Mouse (Mus musculus): ENCODE results near the gene Amz2. TPM values are rescaled to one million over a fixed set of nuclear protein-coding genes. Genes with fewer than 3 reads are reported as not detected.

Gene Amz2
- polyA plus RNA-seq, 1 experiment from 2014 or later, result 56.1 TPM

DNA sequence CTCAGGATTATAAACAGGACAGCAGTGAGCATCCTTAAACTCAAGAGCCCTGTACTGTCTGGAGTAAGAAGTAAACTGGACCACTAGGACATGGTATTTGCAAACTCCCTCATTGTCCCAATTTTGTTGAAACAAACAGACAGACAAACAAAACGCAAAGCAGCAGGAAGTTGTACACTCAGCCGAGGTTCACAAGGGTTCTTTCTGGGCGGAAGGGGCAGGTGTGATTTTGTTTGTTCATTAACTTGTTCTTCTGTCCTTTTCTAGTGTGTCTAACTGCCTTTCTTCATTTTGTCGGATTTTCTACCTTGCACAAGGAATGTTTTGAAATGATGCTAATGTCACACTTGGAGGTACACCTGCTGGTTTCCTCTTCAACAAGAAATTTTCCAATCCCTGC, 6.3 kb upstream of the Amz2 start:
- H3K4me2 ChIP-seq (ENCODE audit: low read length), result no peak overlapping the region
- H3K27ac ChIP-seq (ENCODE audit: low read length), result no peak overlapping the region
- no peak overlapping the region for H3K4me3 ChIP-seq (ENCODE audit: low read depth, low read length)
- no peaks in the 10 kb centered on the region for H3K9me3 ChIP-seq (replicated peaks; ENCODE audit: control insufficient read depth, low read length, poor library complexity, severe bottlenecking)
- no peaks in the 10 kb centered on the region for H3K36me3 ChIP-seq (ENCODE audit: control insufficient read depth, insufficient read depth, low read length)
- H3K9ac ChIP-seq (ENCODE audit: low read depth, low read length), result no peak overlapping the region
- ATAC-seq, result no peak
- no peaks in the 10 kb centered on the region for H3K4me1 ChIP-seq (ENCODE audit: control insufficient read depth, insufficient read depth, low read length)
- H3K27me3 ChIP-seq (ENCODE audit: control insufficient read depth, insufficient read depth, low read depth, low read length), result no peaks in the 10 kb centered on the region
- 50% methylated on average over 4 of the region's 4 CpGs for WGBS

- 41% methylated on average over 16 of the region's 16 CpGs for WGBS
Measured at GRCm38 (mm10) chr11:109419961-109420566, 5.7 kb upstream of the Amz2 start.

DNA sequence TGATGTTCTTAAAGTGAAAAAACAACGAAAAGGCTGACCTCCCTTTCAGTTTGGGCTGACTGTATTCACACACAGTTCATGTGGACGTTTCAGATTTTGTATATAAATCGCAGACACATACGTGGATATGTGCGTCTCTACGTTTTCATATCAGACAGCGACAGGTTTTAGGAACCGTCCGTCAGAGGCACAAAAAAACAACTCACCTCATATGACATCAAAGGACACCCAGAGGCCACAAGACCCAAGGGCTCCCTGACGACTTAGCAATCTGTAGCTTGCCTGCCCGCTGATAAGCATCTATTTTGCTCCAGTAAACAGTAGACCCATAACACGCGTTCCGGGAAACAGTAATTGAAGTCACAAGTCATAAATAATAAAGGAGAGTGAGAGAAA, 5.2 kb upstream of the Amz2 start:
- WGBS, result 84% methylated on average over 14 of the region's 14 CpGs
- ATAC-seq, result no peak
- Histone ChIP-seq H3K4me2 (ENCODE audit: low read length) (no peak overlapping the region), H3K36me3 (ENCODE audit: control insufficient read depth, insufficient read depth, low read length) (no peaks in the 10 kb centered on the region), H3K27ac (ENCODE audit: low read length) (no peak overlapping the region), H3K9ac (ENCODE audit: low read depth, low read length) (no peak overlapping the region), H3K4me1 (ENCODE audit: control insufficient read depth, insufficient read depth, low read length) (no peaks in the 10 kb centered on the region), H3K27me3 (ENCODE audit: control insufficient read depth, insufficient read depth, low read depth, low read length) (no peaks in the 10 kb centered on the region), H3K9me3 (replicated peaks; ENCODE audit: control insufficient read depth, low read length, poor library complexity, severe bottlenecking) (no peaks in the 10 kb centered on the region), H3K4me3 (ENCODE audit: low read depth, low read length) (no peak overlapping the region)

More at GRCm38 (mm10) chr11:109419961-109420566, 5.7 kb upstream of the Amz2 start:
- Histone ChIP-seq H3K27me3 (ENCODE audit: control insufficient read depth, insufficient read depth, low read depth, low read length) (no peaks in the 10 kb centered on the region), H3K4me1 (ENCODE audit: control insufficient read depth, insufficient read depth, low read length) (no peaks in the 10 kb centered on the region), H3K36me3 (ENCODE audit: control insufficient read depth, insufficient read depth, low read length) (no peaks in the 10 kb centered on the region), H3K4me3 (ENCODE audit: low read depth, low read length) (no peak overlapping the region), H3K4me2 (ENCODE audit: low read length) (no peak overlapping the region), H3K9ac (ENCODE audit: low read depth, low read length) (no peak overlapping the region), H3K27ac (ENCODE audit: low read length) (no peak overlapping the region), H3K9me3 (replicated peaks; ENCODE audit: control insufficient read depth, low read length, poor library complexity, severe bottlenecking) (no peaks in the 10 kb centered on the region)
- no peak for ATAC-seq

DNA sequence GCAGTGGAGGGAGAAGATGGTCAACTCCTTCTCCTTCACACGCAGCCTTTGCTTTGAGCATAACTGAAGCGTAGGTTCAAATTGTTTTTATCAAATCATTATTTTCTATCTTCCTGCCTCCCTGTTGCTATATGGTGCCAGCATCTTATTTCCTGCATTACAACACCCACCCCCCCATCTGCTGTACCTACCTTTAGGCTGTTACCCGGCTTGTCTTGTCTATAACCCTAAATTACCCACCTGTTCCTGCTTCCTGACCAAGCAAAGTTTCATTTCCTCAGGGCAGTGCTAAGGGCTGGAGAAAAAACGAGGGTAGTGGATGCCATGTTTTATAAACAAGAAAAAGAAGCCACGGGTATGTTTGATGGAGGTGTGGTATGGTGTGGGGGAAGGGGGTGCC, 4.5 kb upstream of the Amz2 start:
- Histone ChIP-seq H3K36me3 (ENCODE audit: control insufficient read depth, insufficient read depth, low read length) (no peaks in the 10 kb centered on the region), H3K9ac (ENCODE audit: low read depth, low read length) (no peak overlapping the region), H3K9me3 (replicated peaks; ENCODE audit: control insufficient read depth, low read length, poor library complexity, severe bottlenecking) (no peaks in the 10 kb centered on the region), H3K4me2 (ENCODE audit: low read length) (no peak overlapping the region), H3K4me1 (ENCODE audit: control insufficient read depth, insufficient read depth, low read length) (no peaks in the 10 kb centered on the region), H3K27me3 (ENCODE audit: control insufficient read depth, insufficient read depth, low read depth, low read length) (no peaks in the 10 kb centered on the region), H3K4me3 (ENCODE audit: low read depth, low read length) (no peak overlapping the region), H3K27ac (ENCODE audit: low read length) (no peak overlapping the region)
- ATAC-seq, result no peak
- WGBS, result 83% methylated on average over 5 of the region's 5 CpGs

DNA sequence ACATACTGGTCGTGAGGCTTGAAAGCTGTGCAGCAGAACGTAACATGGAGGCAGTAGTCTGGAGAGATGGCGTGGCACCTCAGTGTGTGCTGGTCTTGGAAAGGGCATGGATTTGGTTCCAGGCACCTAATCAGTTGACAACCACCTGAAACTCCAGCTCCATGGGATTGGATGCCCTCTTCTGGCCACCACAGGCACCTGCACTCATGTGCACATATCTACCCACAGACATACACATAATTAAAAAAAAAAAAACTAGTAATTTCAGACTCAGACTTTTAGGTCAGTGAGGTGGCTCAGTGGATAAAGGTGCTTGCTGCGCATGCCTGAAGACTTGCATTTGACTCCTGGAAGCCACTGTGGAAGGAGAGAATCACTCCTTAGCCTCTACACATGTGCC, 3.5 kb upstream of the Amz2 start:
- ATAC-seq, result no peak
- no peaks in the 10 kb centered on the region for H3K36me3 ChIP-seq (ENCODE audit: control insufficient read depth, insufficient read depth, low read length)
- H3K9me3 ChIP-seq (replicated peaks; ENCODE audit: control insufficient read depth, low read length, poor library complexity, severe bottlenecking), result no peaks in the 10 kb centered on the region
- no peak overlapping the region for H3K4me3 ChIP-seq (ENCODE audit: low read depth, low read length)
- H3K27ac ChIP-seq (ENCODE audit: low read length), result no peak overlapping the region
- WGBS, result 97% methylated on average over 4 of the region's 4 CpGs
- H3K9ac ChIP-seq (ENCODE audit: low read depth, low read length), result no peak overlapping the region
- no peak overlapping the region for H3K4me2 ChIP-seq (ENCODE audit: low read length)
- H3K27me3 ChIP-seq (ENCODE audit: control insufficient read depth, insufficient read depth, low read depth, low read length), result no peaks in the 10 kb centered on the region
- H3K4me1 ChIP-seq (ENCODE audit: control insufficient read depth, insufficient read depth, low read length), result peaks cover 9% of the 10 kb centered on the region

- peaks cover 10% of the 10 kb centered on the region for H3K4me1 ChIP-seq (ENCODE audit: control insufficient read depth, insufficient read depth, low read length)
- H3K4me2 ChIP-seq (ENCODE audit: low read length), result no peak overlapping the region
- no peak for ATAC-seq
- no peaks in the 10 kb centered on the region for H3K27me3 ChIP-seq (ENCODE audit: control insufficient read depth, insufficient read depth, low read depth, low read length)
- no peaks in the 10 kb centered on the region for H3K36me3 ChIP-seq (ENCODE audit: control insufficient read depth, insufficient read depth, low read length)
- WGBS, result 72% methylated on average over 1 of the region's 1 CpGs
- H3K4me3 ChIP-seq (ENCODE audit: low read depth, low read length), result no peak overlapping the region
- no peak overlapping the region for H3K27ac ChIP-seq (ENCODE audit: low read length)
- no peak overlapping the region for H3K9ac ChIP-seq (ENCODE audit: low read depth, low read length)
- H3K9me3 ChIP-seq (replicated peaks; ENCODE audit: control insufficient read depth, low read length, poor library complexity, severe bottlenecking), result no peaks in the 10 kb centered on the region
Measured at GRCm38 (mm10) chr11:109423294-109423693, 2.5 kb upstream of the Amz2 start.

GRCm38 (mm10) chr11:109426272-109426586, 483 bp downstream of the Amz2 start:
- peak overlapping the region; percentile 68 for H3K4me3 ChIP-seq (ENCODE audit: low read depth, low read length)
- no peaks in the 10 kb centered on the region; the same call in 1 of the 2 replicates for H3K36me3 ChIP-seq (ENCODE audit: control insufficient read depth, insufficient read depth, low read length)
- H3K4me1 ChIP-seq (ENCODE audit: control insufficient read depth, insufficient read depth, low read length), result peaks cover 12% of the 10 kb centered on the region
- H3K4me2 ChIP-seq (ENCODE audit: low read length), result peak overlapping the region; percentile 72
- H3K9me3 ChIP-seq (replicated peaks; ENCODE audit: control insufficient read depth, low read length, poor library complexity, severe bottlenecking), result no peaks in the 10 kb centered on the region
- 0% methylated on average over 11 of the region's 11 CpGs for WGBS
- peak overlapping the region; percentile 83 for H3K9ac ChIP-seq (ENCODE audit: low read depth, low read length)
- no peaks in the 10 kb centered on the region for H3K27me3 ChIP-seq (ENCODE audit: control insufficient read depth, insufficient read depth, low read depth, low read length)
- H3K27ac ChIP-seq (ENCODE audit: low read length), result peak overlapping the region; percentile 77
- no peak for ATAC-seq

- peak overlapping the region; percentile 72 for H3K4me2 ChIP-seq (ENCODE audit: low read length)
- ATAC-seq, result no peak
- H3K9ac ChIP-seq (ENCODE audit: low read depth, low read length), result no peak overlapping the region
- H3K27ac ChIP-seq (ENCODE audit: low read length), result no peak overlapping the region
- no peaks in the 10 kb centered on the region for H3K9me3 ChIP-seq (replicated peaks; ENCODE audit: control insufficient read depth, low read length, poor library complexity, severe bottlenecking)
- 98% methylated on average over 5 of the region's 5 CpGs for WGBS
- H3K4me1 ChIP-seq (ENCODE audit: control insufficient read depth, insufficient read depth, low read length), result peaks cover 14% of the 10 kb centered on the region
- H3K36me3 ChIP-seq (ENCODE audit: control insufficient read depth, insufficient read depth, low read length), result no peaks in the 10 kb centered on the region; the same call in 1 of the 2 replicates
- no peak overlapping the region for H3K4me3 ChIP-seq (ENCODE audit: low read depth, low read length)
- no peaks in the 10 kb centered on the region for H3K27me3 ChIP-seq (ENCODE audit: control insufficient read depth, insufficient read depth, low read depth, low read length)
Measured at GRCm38 (mm10) chr11:109427353-109427752, 1.6 kb downstream of the Amz2 start.

- 94% methylated on average over 16 of the region's 16 CpGs for WGBS
- H3K4me3 ChIP-seq (ENCODE audit: low read depth, low read length), result no peak overlapping the region
- H3K27me3 ChIP-seq (ENCODE audit: control insufficient read depth, insufficient read depth, low read depth, low read length), result no peaks in the 10 kb centered on the region
- peaks cover 28% of the 10 kb centered on the region for H3K36me3 ChIP-seq (ENCODE audit: control insufficient read depth, insufficient read depth, low read length)
- no peak overlapping the region for H3K9ac ChIP-seq (ENCODE audit: low read depth, low read length)
- H3K4me2 ChIP-seq (ENCODE audit: low read length), result no peak overlapping the region
- no peak for ATAC-seq
- H3K27ac ChIP-seq (ENCODE audit: low read length), result no peak overlapping the region
- H3K4me1 ChIP-seq (ENCODE audit: control insufficient read depth, insufficient read depth, low read length), result peaks cover 4% of the 10 kb centered on the region; the same call in 1 of the 2 replicates
- H3K9me3 ChIP-seq (replicated peaks; ENCODE audit: control insufficient read depth, low read length, poor library complexity, severe bottlenecking), result no peaks in the 10 kb centered on the region
Measured at GRCm38 (mm10) chr11:109434233-109434798, 8.6 kb downstream of the Amz2 start.

Data from midbrain, embryonic 16.5 days (tissue).